Mouse (Mus musculus) cerebellum, adult 2 months (tissue): ENCODE measurements at regions not wholly inside any gene's neighbourhood (a gene's known extent, or its start where the extent isn't known, plus 50 kb on each side); places are given as distances from the start of the nearest gene placed in this dataset.
"Not testable (repeated sequence)": the region's sequence is repeated elsewhere in the genome, so short reads cannot be mapped to it uniquely, and the experiment has no call there.

Experiments
- DNase-seq, 2 experiments: peaks; one replicate each; pipeline ENCODE4 v3.0.0; 2021
- H3K27ac ChIP-seq: fragments of 200-500 bp; 2 replicates; pipeline ENCODE4 v1.5.1; 2012; ENCODE audit warnings: low read length, control low read depth, inconsistent platforms; ENCODE audit not compliant: insufficient read depth
- H3K27me3 ChIP-seq: fragments of 200-500 bp; 2 replicates; pipeline ENCODE4 v1.6.1; 2012; ENCODE audit warnings: inconsistent platforms, mild to moderate bottlenecking, low read length, moderate library complexity; ENCODE audit not compliant: control insufficient read depth, insufficient read depth
- H3K4me1 ChIP-seq: fragments of 200-500 bp; 2 replicates; pipeline ENCODE4 v1.6.1; 2011; ENCODE audit warnings: low read length; ENCODE audit not compliant: control insufficient read depth, insufficient read depth
- H3K4me3 ChIP-seq: fragments of 200-500 bp; replicated peaks from 2 replicates; pipeline ENCODE3; 2011; ENCODE audit warnings: mild to moderate bottlenecking, low read depth, low read length, control low read depth; ENCODE audit not compliant: insufficient read depth
- CTCF ChIP-seq: fragments of 200-500 bp; IDR thresholded peaks from 2 replicates; pipeline ENCODE4 v1.5.1; 2011; ENCODE audit warnings: low read depth, mild to moderate bottlenecking, control low read depth, low read length, moderate library complexity, borderline replicate concordance; ENCODE audit not compliant: insufficient read depth
- POLR2A ChIP-seq: fragments of 200-500 bp; IDR thresholded peaks from 2 replicates; pipeline ENCODE4 v1.6.1; 2011; ENCODE audit warnings: low read length, control low read depth, borderline replicate concordance; ENCODE audit not compliant: insufficient read depth
- WGBS: fragments of 180-500 bp; shearing (Covaris S2); methylation state at CpG from one replicate; pipeline ENCODE4 v1.1.7; 2018; 5-methylcytosine and 5-hydroxymethylcytosine counted together

GRCm38 (mm10) chr12:8400345-8401130 is 87.3 kb downstream of the Hs1bp3 start:
- 93% methylated on average over 10 of the region's 10 CpGs for WGBS
- Histone ChIP-seq H3K4me1 (no peaks in the 10 kb centered on the region), H3K27ac (no peak overlapping the region), H3K4me3 (no peak overlapping the region), H3K27me3 (no peaks in the 10 kb centered on the region)
- DNase-seq: no peak
- TF ChIP-seq CTCF (no peak), POLR2A (no peak)

- DNase-seq: no peak
- Histone ChIP-seq H3K4me3 (no peak overlapping the region), H3K27ac (no peak overlapping the region), H3K4me1 (no peaks in the 10 kb centered on the region), H3K27me3 (no peaks in the 10 kb centered on the region)
- no peak for TF ChIP-seq CTCF
- no peak for TF ChIP-seq POLR2A
- 57% methylated on average over 3 of the region's 3 CpGs for WGBS
These were observed 85.6 kb downstream of the Hs1bp3 start for GRCm38 (mm10) chr12:8398852-8399251.

DNA sequence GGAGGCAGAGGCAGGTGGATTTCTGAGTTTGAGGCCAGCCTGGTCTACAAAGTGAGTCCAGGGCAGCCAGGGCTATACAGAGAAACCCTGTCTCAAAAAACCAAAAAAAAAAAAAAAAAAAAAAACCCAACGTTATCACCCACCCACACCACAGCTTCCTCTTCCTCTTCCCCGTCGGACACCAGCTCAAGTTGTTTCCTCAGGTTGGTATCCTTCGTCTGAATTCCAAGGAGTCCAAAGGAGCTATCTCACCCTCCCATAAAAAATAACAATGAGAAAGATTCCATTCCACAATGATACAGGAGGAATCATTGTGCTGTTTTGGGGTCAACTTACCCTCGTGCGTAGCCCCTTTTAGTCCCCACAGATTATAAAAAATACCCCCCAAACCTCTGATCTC is 83.2 kb downstream of the Hs1bp3 start:
- 91% methylated on average over 6 of the region's 6 CpGs for WGBS
- DNase-seq, H3K4me1 ChIP-seq, H3K27me3 ChIP-seq, H3K27ac ChIP-seq, H3K4me3 ChIP-seq: not testable (repeated sequence)

DNA sequence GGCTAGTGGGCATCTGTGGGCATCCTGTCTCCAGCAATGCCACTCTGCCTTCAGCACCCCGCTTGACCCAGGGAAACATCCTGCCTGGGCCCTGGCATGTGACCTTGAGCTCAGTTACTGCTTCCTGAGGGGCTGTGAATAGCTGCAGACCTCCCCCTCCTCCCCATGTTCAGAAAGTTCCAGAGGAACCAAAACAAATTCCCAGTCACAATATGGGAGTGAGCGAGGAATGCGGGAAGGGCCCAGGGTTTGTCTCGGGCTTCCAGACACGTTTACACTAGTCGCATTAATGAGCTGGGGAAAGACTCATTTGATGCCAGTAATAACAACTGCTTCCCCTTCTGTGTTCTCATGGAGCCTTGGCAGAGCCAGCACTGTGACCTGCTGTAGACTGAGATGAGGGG is 81.7 kb downstream of the Hs1bp3 start:
- no peak overlapping the region for H3K27ac ChIP-seq
- no peaks in the 10 kb centered on the region for H3K27me3 ChIP-seq
- no peak for DNase-seq
- 58% methylated on average over 6 of the region's 6 CpGs for WGBS
- TF ChIP-seq CTCF (no peak), POLR2A (no peak)
- no peaks in the 10 kb centered on the region for H3K4me1 ChIP-seq
- no peak overlapping the region for H3K4me3 ChIP-seq

DNA sequence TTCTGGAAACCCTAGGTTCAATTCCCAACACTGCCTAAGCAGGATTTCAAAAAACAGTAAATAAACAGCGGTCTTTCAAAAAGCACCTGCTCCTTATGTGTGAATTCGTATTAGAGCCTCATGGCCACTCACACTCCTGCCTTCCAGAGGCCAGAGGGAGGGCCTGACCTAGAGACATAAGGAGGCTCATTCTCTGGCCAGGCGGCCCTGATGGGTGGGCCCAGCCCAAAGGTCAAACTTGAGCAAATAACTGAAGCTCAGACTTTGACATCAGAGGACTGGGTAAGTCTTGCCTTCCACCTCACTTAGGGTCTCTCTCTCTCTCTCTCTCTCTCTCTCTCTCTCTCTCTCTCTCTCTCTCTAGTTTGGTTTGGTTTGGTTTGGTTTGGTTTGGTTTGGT is 80.7 kb downstream of the Hs1bp3 start:
- DNase-seq: no peak
- no peak overlapping the region for H3K4me3 ChIP-seq
- H3K27ac ChIP-seq: no peak overlapping the region
- WGBS: 96% methylated on average over 3 of the region's 3 CpGs
- H3K27me3 ChIP-seq: no peaks in the 10 kb centered on the region
- TF ChIP-seq CTCF (no peak), POLR2A (no peak)
- H3K4me1 ChIP-seq: no peaks in the 10 kb centered on the region
